Mouse (Mus musculus) adrenal gland (tissue): Measurements from ENCODE around the gene Abcc9.

Source experiments
- intact Hi-C: fragments of 180-260 bp; cut with DNase I; formaldehyde crosslinking; loops from one replicate; pipeline ENCODE4 v1.15.1; 2025
- long read RNA-seq, 2 experiments: library from polyadenylated mRNA; unstranded; transcript quantifications; one replicate each; pipeline ENCODE4 v2.0.0; 2020; ENCODE audit warnings: borderline replicate concordance in 1 of 2; ENCODE audit not compliant: insufficient replicate concordance in 1 of 2

The Abcc9 gene
- long read RNA-seq, experiment 1, partial matches to known transcripts = 1 of 2 reads
- long read RNA-seq, experiment 1, other reads (novel, unspliced or antisense) = 1 of 2 reads
- long read RNA-seq, experiment 2, partial matches to known transcripts = 1 of 3 reads
- long read RNA-seq, experiment 2, other reads (novel, unspliced or antisense) = 2 of 3 reads

DNA sequence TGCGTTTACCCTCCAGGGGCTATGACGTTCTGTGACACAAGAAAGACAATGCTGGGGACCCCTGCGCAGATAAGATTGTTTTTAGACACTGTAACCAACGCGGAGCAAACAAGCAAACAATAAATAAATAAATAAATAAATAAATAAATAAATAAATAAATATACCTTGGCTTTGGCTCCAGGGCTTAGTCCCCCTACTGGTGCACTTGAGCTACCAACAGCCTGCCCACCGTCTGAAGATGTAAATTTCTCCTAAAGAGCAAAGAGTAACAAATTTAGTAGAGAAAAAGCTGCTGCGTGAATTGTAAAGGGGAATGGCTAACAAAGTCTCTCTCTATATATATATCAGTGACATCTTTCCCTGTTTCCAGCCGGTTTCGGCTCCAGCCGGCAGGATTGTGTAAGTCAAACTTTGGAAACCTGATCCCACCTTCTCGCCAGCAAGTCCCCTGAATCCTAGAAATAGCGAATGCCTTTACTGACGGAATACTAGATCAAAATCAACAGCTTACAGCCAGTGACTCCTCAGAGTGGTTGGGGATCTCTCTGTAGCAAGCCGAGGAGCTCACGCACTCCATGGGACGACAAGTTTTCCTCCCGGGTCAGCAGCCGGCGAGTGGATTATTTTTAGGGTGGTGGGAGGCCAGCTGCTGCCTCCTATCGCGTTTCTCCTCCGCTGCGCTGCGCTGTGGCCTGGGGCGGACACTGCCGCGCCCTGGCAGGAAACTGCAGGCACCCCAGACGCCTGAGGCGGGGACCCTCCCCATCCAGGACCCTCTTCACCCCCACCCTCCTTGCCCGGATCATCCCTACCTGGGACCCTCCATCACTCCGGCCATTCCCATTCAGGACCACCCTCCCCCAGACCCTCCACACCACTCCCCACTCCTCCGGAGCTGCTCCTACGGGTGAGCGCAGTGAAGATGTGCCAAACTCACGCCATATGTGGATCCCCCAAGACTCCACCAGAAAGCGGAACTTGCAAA, at the start of gene Abcc9:
Gene Abcc9, minus strand, starts transcription at position 664 of the 986 bp plus-strand sequence.
- intact Hi-C loops = no loop called here

DNA sequence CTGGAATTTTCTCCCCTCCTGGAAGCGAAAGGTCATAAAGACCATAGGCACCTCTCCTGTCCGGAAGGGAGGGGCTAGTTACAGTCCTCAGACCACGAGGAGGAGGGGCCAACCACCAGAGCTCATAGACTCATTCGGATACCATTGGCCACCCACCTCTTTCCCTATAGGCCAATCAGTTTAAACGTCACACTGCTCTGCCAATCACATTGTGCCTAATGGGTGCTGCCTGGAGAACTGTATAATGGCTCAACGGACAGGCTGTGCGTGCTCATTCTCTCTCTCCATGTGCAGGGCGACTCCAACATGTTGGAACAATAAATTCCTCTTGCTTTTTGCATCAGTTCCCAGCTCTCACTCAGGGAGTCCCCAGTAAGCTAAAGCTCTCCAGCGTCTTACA, 49.2 kb upstream of the Abcc9 start:
- intact Hi-C loops = loop anchor here (10.0 kb wide), 1 partner anchor 407 kb away; the partner anchor contains the start of gene Pyroxd1

DNA sequence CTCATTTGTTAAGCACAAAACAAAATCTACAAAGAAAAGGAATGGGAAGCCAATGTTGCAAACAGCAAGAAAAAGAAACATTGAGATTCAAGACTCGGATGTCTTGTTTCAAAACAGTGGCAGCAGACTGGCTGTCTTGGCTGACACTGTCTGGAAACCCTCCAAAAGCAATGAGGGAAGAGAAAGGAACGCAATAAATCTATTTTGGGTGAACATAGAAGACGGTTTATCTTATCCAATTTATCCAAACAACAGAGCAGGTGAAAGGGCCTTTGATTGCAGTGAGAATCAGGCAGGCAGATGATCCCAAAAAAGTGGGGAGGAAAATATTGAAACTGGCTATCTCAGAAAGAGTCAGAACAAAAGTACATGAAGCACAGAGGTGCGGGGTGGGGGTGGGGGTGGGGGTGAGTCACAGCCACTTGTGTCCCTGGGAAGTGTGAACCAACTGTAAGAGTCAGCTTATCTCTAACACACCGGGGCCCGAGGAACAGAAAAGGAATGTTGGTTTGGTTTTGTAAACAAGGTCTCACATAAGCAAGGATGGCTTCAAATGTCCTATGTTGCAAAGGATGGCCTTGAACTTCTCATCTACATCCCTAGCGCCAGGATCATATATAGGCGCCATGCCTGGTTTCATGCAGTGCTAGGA, 46.1 kb upstream of the Abcc9 start:
- intact Hi-C loops = no loop called here

DNA sequence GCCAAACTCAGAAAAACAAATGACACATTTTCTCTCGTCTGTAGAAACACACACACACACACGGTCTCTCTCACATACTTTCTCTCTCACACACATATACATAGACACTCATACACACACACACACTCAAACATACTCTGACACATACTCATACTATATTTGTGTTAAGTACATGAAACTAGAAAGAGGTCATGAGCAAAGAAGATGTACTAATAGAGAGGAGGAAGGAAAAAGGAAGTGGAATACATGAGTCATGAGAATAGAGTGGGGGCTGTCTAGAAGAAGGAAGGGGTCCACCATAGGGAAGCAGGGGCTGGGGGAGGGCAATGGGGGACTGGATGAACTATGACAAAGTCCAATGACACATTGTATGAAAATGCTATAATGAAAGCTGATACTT, 45.0 kb upstream of the Abcc9 start:
- intact Hi-C loops = no loop called here

DNA sequence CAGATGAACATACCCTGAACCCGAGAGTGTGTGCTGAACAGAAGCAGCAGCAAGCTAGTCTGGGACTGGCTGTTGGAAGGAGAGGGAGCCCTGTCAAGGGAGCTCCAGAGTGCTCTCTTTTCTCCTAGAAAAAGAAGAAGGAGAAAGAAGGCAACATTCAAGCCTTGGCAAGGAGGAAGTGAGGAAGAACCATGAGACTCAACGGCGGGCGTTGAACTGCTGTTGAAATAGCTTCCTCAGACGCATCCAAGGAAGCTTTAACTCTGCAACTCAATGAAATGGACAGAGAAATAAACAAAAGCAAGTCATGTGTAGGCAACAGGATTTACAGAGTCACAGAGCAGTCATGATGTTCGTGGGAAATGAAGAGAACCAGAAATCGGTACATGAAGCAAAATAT, 44.6 kb upstream of the Abcc9 start:
- intact Hi-C loops = no loop called here

DNA sequence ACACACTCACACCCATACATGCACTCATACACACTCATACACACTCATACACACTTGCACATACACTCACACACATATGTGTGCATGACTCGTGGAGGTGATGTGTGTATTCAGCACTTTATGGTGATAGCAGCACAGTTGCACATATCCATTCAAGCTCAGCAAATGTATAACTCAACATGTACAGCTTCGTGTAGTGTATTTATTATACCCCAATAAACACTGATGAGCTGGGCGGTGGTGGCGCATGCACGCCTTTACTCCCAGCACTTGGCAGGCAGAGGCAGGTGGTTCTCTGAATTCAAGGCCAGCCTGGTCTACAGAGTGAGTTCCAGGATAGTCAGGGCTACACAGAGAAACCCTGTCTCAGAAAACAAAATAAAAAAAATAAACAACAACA, 43.4 kb upstream of the Abcc9 start:
- intact Hi-C loops = no loop called here

DNA sequence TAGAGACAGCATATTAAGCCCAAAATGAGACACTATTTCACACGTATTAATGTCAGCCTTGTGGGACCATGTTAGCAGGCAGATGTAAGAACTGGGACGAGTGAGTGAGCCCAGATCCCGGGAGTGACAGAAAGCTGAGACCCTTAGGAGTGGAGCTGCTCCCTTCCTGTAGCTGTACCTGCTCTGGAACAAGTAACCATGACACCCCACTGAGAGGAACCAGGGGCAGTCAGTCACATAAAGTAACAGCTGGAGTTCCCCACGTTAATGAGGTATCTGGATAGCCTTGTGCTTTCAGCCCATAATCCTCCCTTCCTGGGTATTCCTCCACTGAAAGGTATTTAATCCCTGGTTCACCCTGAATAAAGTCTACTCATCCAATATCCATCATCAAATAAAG, 41.1 kb upstream of the Abcc9 start:
- intact Hi-C loops = no loop called here

DNA sequence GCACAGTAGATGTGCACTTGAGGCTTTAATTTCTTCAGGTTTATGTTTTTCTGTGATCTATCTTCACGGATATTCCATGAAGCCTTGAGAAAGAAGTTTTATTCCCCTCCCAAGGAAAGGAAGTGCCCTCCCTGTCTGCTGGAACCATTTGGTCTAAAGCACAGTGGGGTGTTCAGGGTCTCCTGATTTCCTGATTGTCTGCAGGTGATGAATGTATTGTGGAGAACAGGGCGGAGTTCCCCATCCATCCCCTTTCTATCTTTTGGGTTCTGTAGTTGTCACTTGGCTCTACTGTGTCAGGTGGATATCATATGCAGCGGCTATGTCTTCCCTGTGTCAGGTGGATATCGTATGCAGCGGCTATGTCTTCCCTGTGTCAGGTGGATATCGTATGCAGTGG, 39.6 kb upstream of the Abcc9 start:
- intact Hi-C loops = no loop called here

DNA sequence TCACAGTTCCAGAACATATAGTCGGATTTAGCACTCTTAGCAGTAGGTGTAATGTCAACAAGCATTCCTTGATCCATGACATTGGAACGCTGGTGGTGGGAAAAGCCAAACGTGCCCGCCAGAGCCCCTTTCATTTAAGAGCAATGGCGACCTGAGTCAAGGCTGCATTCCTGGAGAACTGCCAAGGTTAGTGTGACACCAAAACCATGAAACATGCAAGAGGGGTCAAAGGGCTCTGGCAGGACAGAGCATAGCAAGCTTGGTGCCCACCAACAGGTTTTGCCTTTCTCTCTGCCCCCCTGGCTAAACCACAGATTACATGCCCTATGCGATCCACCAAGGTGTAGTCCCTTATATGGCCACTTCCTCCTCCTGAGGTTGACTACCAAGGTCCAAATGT, 36.5 kb upstream of the Abcc9 start:
- intact Hi-C loops = no loop called here

DNA sequence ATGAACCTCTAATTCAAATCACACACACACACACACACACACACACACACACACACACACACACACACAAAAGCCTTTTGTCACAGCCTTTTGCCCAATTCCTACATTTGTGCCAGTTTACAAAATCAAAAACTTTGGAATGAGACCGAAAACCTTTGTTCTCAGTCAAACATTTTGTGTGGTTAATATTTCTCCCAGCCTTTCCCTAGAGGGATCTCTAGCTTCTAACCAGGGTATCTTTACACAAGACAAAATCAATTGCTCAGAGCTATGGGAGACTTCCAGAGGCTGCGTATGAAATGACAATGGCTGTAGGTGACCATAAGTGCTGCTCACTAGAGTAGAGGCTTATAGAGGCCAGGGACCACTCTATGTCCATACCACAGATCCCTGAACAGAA, 36.1 kb upstream of the Abcc9 start:
- intact Hi-C loops = no loop called here

DNA sequence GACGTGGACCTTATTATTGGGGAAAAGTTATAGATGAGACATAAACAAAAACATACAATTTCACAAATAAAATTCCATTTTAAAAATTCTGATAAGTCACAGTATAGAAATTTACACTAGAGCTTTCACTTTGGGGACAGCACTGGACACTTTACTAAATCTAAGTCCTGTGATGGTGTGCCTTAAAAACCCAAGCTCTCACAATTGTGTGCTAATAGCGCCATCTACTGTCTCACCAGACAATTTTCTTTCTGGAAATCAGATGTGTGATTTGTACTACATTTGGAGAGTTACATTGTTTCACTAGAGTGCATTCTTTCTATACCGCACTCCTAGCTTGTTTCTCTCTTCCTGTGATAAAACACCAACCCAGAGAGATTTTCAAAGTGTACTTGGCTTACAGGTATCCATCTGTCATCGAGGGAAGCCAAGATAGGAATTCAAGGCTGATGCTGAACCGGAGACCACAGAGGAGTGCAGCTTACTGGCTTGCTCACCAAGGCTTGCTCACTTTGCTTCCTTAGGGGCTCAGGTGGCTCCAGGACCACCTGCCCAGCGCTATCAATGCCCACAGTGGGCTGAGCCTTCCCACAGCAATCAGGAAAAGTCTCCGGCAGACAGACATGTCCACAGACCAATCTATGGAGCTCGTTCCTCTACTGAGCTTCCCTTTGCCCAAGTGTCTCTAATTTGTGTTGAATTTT, 33.3 kb upstream of the Abcc9 start:
- intact Hi-C loops = loop anchor here (1.0 kb wide), 1 partner anchor 210 kb away; no protein-coding TSS in a partner anchor

DNA sequence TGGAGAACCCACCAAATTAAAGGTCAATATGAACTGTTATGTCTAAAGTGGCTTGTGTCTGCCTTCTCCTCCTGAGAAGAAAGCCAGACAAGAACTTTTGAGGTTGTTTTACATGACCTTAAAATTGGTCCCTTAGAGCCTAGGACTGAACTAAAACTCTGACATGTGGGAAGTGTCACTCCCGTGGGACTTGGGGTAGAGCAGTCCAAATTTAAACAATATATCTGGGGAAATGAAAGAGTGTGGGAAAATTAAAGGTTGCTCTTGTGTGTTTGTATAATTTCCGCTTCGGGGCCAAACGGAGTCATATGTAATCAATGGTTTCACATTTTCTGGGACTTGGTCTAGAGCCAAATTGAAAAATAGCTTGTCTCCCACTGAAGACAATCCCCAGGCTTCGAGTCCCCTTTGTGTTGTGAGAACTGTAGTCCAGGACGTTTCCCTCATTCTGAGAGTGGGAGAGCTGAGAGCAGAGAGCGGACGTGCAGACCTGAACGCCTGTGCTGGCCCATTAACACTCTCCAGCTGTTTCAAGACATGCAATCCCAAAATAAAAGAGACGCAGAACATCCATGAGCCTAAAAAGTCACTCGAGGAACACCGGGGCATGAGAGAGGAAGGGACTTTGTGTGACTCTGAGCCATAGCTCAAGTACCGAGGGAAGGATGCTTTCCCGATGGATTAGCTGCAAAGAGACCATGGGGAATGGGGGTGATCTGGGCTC, 30.6 kb upstream of the Abcc9 start:
- intact Hi-C loops = no loop called here

DNA sequence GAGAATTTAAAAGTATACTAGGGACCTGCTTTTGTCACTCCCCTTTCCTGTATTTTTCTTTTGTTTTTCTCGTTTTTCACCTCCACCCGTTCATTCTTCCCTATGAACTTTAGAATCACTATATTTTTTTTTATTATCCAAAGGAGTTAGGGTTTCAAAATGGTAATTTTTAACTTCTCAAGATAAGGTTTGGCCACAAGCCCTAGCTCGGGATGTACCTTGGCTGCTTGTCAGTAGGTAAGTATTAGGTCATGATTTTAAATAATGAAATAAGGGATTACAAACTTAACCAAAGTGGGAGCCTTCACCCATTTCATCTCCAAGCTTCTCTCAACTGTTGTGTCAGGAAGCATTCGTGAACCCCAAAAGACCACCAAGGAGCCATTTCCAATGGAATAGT, 23.9 kb upstream of the Abcc9 start:
- intact Hi-C loops = no loop called here

DNA sequence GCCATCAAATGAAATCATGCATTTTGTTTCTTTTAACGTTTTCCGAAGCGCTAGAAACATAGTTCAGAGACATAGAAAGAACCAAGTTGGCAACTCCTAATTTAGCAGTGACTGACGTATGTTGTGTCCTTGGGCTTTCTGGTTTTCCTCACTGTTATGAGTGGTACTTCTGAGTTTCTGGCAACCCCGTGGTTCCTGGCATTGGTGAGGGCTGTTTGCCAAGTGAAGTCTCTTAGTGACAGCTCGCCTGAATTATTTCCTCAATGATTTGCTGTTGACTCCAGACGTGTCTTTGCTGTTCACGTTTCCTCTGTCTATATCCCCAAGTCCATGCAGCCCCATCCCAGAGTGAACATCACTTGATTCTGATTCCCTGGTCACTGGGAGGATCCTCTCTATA, 19.6 kb upstream of the Abcc9 start:
- intact Hi-C loops = loop anchor here (5.0 kb wide), 1 partner anchor 154 kb away; no protein-coding TSS in a partner anchor

DNA sequence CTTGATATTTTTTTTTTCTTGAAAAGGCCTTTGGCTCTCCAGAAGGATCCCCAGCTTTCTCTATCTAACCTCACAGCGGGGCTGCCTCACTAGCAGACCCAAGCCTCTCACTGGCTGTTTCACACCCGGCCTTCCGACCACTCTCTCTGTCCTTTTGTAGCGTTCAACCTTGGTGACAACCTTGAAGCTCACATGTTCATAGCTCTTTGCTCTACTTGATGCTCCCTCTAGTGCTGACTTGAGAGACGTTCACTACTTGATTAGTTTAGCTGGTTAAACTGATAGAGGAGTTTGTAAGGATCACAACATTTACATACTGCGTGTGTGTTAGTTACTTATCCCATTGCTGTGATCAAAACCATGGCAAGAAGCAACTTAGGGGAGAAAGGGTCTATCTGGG, 18.5 kb upstream of the Abcc9 start:
- intact Hi-C loops = loop anchor here (5.0 kb wide), 1 partner anchor 153 kb away; no protein-coding TSS in a partner anchor

DNA sequence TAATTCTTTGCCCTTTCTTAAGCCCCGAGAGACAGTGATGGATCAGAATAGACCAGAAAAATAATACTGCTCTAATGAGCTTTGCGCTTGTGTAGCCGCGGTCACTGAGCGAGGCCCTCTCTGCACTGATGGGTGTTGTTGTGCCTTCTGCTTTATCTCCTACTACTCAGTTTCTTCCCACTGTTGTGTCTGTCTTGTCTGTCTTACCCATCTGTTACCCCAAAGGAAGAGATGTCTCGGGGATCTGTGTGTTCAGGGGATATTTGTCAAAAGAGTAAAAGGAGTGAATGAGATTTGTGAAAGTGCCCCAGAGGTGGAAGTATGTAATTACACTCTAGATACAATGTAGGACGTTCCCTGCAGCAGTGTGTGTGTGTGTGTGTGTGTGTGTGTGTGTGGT, 16.1 kb upstream of the Abcc9 start:
- intact Hi-C loops = no loop called here

DNA sequence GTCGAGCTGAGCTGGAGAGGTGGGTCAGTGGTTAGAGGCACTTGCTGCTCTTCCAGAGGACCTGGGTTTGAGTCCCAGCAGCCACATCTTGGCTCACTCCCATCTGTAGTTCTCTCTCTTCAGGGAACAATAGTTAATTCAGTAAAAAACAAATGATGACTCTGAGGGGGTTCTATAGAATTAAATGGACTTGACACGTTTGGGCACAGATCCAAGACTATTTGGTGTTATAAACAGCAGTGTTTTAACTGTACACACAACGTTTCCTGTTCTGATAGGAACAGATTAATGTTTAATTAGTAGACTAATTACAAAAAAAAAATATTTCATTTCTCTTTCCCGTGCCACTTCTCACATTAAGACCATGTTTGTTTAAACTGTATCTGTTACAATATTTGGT, 15.1 kb upstream of the Abcc9 start:
- intact Hi-C loops = no loop called here

DNA sequence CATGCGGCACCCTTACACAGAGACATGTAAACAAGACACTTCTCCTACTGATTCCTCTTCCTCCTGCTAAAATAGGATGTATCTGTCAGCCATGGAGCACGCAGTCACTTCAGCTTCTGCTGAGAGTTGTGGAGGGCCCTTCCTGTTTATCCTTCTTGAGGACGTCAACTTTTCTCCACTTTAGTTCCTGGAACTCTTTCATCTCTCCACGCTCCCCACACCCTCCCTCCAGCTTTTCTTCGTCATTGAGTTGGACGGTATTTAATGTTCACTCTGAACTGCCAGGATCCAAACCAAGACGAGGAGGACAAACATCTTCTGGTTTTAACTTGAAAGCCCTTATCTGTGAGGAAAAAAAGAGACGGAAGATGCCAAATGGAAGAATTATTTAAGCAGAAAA, 12.9 kb upstream of the Abcc9 start:
- intact Hi-C loops = no loop called here

DNA sequence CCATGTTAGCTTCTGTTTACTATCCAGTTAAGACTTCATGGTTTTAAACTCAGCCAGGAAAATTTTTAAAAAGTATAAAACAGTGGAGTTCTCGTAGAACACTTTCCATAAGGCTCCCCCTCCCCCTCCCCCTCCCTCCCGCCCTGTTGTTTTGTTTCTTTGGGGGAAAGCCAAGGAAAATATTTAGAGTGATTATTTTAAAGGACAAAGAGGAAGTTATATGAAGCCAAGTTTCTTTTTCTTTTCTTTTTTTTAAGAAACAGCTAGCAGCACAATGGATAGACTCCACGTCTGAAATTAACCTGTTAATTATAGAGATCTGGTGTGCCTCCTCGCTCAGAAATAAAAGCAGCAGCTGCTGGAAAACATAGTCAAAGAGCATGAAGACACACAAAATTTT, 9.0 kb upstream of the Abcc9 start:
- intact Hi-C loops = no loop called here

DNA sequence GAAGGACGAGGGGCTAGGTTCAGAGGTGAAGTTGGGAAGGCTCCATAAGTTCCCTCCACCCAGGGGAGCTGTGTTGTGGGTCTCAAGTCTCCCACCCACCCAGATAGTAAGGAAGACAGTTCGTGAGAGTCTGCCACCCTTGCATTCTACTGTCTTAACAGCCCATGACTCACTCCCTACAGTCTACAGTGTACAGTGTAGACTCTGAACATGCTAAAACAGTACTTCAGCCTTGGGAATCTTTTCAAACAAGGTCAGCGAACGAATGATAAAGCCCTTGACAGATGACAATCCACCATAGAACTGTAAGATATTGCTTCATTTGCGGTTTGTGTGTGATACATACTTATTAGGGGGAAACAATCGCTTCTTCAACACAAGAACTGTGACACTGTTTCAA, 8.6 kb upstream of the Abcc9 start:
- intact Hi-C loops = no loop called here

DNA sequence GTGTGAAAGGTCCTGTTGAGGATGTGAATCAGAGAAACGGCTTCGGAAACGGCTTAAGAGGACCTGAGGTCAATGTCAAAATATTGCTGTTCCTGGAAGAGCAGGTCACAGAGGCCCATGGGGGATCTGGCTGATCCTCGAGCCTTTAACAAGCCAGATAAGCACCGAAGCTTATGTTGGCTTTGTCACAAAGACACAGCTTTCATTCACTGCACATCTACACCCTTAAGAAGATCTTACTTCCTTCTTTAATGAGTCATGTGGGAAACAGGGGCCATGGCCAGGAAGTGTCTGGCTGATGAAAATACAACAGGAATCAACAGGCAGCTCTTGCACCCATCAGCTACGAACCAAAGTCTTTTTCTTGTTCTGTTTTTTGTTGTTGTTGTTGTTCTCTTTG, 6.3 kb upstream of the Abcc9 start:
- intact Hi-C loops = no loop called here
